Mouse (Mus musculus) embryonic fibroblast, embryonic 13.5 days (primary cell): ENCODE measurements around the gene Rps6ka3. TPM values are rescaled to one million over a fixed set of nuclear protein-coding genes. Genes with fewer than 3 reads are reported as not detected.

ENCODE experiments used
- H3K27ac ChIP-seq: 2 replicates; pipeline ENCODE4 v1.5.1; 2012; ENCODE audit warnings: low read length, control low read depth, inconsistent platforms; ENCODE audit not compliant: insufficient read depth
- H3K4me1 ChIP-seq: 2 replicates; pipeline ENCODE4 v1.6.1; 2011; ENCODE audit warnings: low read length; ENCODE audit not compliant: control insufficient read depth, insufficient read depth
- H3K4me3 ChIP-seq: 2 replicates; pipeline ENCODE4 v1.5.1; 2011; ENCODE audit warnings: mild to moderate bottlenecking, control low read depth, low read length; ENCODE audit not compliant: insufficient read depth
- CTCF ChIP-seq: IDR thresholded peaks from 2 replicates; pipeline ENCODE4 v1.5.1; 2011; ENCODE audit warnings: mild to moderate bottlenecking, control low read depth, low read length, moderate library complexity, borderline replicate concordance; ENCODE audit not compliant: insufficient read depth
- POLR2A ChIP-seq: IDR thresholded peaks from 2 replicates; pipeline ENCODE4 v1.6.1; 2011; ENCODE audit warnings: low read depth, mild to moderate bottlenecking, control low read depth, low read length, moderate library complexity
- polyA plus RNA-seq: library from polyadenylated mRNA; stranded (reverse); fragments of >200 nt; gene quantifications from 2 replicates; pipeline ENCODE4 v1.2.4, GENCODE M21; 2011; ENCODE audit warnings: low read depth; ENCODE audit not compliant: missing spikeins, insufficient read length

Gene Rps6ka3
- polyA plus RNA-seq, 1 experiment = 69.2 TPM

- Histone ChIP-seq H3K4me1 (no peaks in the 10 kb centered on the region), H3K4me3 (peak overlapping the region; percentile 96), H3K27ac (peak overlapping the region; percentile 86)
- TF ChIP-seq POLR2A (peak; percentile 54; the same call in 1 of the 2 replicates), CTCF (no peak)
These were observed 45.2 kb downstream of the Rps6ka3 start for GRCm38 (mm10) chrX:159255123-159255978.

GRCm38 (mm10) chrX:159256040-159256852 lies 46.1 kb downstream of the Rps6ka3 start:
- Histone ChIP-seq H3K27ac (peak overlapping the region; percentile 72), H3K4me3 (peak overlapping the region; percentile 96), H3K4me1 (no peaks in the 10 kb centered on the region)
- TF ChIP-seq CTCF (no peak), POLR2A (no peak)

DNA sequence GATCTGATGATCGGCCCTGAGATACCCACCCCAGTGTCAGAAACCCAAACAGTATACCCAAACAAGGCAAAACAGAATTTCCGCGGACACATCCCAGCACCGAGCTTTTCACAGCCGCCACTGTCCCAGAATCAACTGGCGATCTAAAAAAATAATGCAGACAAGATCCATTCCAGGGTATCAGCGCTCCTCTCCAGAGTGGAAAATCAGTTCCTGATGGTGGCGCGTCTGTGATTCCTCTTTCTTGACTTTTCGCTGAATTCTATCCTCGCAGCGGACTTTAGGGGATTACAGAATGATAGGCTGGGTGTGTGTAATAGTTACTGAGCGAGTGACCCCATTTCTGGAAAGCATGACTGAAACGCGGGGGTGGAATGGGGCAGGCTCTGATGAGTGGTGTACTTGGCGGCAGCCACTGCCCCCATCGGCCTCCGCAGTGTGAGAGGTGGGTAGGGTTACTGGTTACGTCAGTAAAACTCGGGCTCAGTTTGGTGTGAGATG lies 46.9 kb downstream of the Rps6ka3 start:
- TF ChIP-seq CTCF = no peak
- no peak for TF ChIP-seq POLR2A
- Histone ChIP-seq H3K27ac (peak overlapping the region; percentile 70), H3K4me1 (no peaks in the 10 kb centered on the region), H3K4me3 (peak overlapping the region; percentile 96)

- TF ChIP-seq CTCF (0 out of 2 replicates have a peak, but pooled peaks have one; percentile 16), POLR2A (no peak)
- Histone ChIP-seq H3K4me3 (no peak overlapping the region), H3K4me1 (no peaks in the 10 kb centered on the region)
These were observed 54.6 kb downstream of the Rps6ka3 start for GRCm38 (mm10) chrX:159264681-159265080.

GRCm38 (mm10) chrX:159269072-159269471 lies 59.0 kb downstream of the Rps6ka3 start:
- H3K27ac ChIP-seq = no peak overlapping the region
- H3K4me3 ChIP-seq = no peak overlapping the region
- no peaks in the 10 kb centered on the region for H3K4me1 ChIP-seq
- TF ChIP-seq POLR2A = no peak
- no peak for TF ChIP-seq CTCF

More at GRCm38 (mm10) chrX:159264681-159265080, 54.6 kb downstream of the Rps6ka3 start:
- H3K27ac ChIP-seq = no peak overlapping the region

DNA sequence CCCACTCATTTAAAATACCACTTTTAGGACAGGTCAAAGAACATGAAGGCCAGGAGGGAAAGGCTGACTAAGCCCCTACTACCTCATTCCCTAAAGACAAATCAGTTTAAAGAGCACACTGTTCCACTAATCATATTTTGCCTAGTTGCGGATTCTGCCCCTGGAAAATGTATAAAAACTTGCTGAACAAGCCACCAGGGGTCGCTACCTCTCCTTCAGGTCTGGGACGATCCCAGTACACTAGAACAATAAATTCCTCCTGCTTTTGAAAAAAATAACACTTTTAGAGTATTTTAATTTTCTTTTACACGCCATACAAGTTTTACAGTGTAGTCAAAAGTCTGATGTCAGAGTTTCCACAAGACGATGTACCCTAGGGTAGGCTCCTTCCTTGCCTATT lies 76.7 kb downstream of the Rps6ka3 start:
- no peak for TF ChIP-seq POLR2A
- no peak for TF ChIP-seq CTCF

DNA sequence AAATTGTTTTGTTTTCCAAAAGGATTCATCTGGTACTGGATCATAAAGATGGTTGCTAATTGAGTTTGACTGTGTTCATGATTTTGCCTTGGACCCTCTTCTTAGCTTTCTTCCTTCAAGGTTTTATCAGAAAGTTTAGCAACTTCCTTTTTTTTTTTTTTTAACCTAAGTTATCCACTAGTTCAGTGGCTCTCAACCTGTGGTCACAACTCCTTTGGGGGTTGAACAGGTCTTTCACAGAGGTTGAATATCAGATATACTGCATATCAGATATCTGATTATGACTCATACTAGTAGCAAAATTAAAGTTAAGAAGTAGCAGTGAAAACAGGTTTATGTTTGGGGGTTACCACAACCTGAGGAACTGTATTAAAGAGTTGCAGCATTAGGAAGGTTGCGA lies 85.8 kb downstream of the Rps6ka3 start:
- H3K4me1 ChIP-seq = no peaks in the 10 kb centered on the region
- H3K27ac ChIP-seq = no peak overlapping the region
- TF ChIP-seq POLR2A = no peak
- no peak for TF ChIP-seq CTCF
- H3K4me3 ChIP-seq = no peak overlapping the region

More for the DNA sequence above, 76.7 kb downstream of the Rps6ka3 start:
- Histone ChIP-seq H3K4me1 (no peaks in the 10 kb centered on the region), H3K27ac (no peak overlapping the region), H3K4me3 (no peak overlapping the region)

DNA sequence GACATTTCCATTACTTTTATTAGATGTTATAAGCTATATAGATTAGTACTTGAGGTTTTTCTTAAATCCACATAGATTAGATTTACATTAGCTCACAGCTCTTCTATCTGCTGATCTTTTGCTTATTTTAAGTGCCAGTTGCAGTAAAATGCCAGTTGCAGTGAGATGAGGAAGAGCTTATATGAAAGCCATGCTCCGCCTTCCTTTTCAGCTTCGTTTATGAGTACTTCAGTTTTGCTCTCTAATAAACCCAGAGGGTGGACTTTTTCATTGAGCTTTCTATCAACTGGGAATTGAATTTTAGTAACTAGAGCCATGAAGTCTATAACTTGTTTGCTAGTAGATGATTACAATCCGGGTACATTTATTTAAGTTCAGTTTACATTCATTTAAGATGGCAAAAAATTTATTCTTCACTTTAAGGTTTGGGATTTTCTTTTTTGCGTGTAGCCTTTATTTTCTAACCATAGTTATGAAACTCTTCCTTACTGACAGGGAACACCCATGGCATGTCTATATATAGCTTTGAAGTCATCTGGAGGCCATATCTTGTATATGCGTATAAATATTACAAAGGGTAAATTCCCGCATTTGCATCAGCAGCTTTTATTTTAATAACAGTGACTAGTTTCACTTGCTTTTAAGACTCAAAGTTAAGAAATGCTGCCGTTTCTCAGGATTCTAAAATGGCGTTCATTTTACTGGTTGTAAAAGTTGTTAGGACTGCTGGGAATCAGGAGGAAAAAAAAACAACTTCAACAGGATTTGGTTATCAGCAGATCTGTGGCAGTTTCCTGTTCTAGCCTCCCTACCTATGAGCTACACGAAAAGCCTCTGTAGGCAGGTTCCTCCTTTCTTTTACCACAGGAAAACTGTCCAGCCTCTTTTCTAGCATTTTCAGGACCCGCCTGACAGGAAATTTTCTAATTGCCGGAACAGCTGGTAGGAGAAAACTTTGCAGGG lies 92.5 kb downstream of the Rps6ka3 start:
- Histone ChIP-seq H3K4me1 (no peaks in the 10 kb centered on the region), H3K27ac (no peak overlapping the region), H3K4me3 (no peak overlapping the region)
- TF ChIP-seq POLR2A = no peak
- no peak for TF ChIP-seq CTCF

- TF ChIP-seq CTCF = no peak
- no peak for TF ChIP-seq POLR2A
These were observed 105.2 kb downstream of the Rps6ka3 start for GRCm38 (mm10) chrX:159315293-159315692.

More at GRCm38 (mm10) chrX:159315293-159315692, 105.2 kb downstream of the Rps6ka3 start:
- H3K4me1 ChIP-seq = no peaks in the 10 kb centered on the region
- no peak overlapping the region for H3K4me3 ChIP-seq
- no peak overlapping the region for H3K27ac ChIP-seq
